Mouse (Mus musculus) thymus, postnatal 36 days (tissue): ENCODE measurements around the gene Sdhd.

Experiments used
- DNase-seq, 2 experiments: peaks; one replicate each; pipeline ENCODE4 v3.0.0; 2022; ENCODE audit warnings: mixed read lengths in 2 of 2

Sdhd gene

DNA sequence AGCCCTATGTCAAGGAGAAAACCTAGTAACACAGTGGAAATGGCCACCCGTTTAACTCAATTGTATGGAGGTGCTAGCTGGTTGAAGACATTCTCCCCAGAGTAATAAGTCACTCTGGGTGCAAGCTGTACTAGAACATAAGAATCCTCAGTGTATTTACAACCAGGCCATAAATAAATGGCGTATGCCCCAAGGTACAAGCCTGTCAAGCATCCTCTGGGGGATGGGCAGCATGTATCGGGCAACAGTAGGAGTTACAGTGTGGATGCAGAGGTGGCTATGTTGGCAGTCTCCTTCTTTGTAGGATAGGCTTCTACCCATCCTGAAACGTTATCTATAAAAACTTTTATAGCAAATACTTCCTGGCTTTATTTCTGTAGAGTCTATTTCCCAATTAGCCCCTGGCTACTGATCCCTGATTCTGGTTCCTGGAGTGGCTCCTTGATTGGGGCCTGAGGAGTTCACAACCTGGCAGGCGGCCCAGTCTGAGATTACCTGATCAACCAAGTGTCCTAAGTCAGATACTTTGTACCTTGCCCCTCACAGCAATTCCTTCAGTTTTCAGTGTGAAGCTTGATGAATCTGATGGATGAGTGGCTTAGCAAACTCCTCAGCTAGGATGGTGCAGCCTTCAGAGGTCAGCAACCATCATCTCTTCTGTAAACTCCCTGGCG is 18.3 kb downstream of the Sdhd start:
- DNase-seq = no peak

GRCm38 (mm10) chr9:50580370-50580769 is 23.2 kb downstream of the Sdhd start:
- DNase-seq = no peak

DNA sequence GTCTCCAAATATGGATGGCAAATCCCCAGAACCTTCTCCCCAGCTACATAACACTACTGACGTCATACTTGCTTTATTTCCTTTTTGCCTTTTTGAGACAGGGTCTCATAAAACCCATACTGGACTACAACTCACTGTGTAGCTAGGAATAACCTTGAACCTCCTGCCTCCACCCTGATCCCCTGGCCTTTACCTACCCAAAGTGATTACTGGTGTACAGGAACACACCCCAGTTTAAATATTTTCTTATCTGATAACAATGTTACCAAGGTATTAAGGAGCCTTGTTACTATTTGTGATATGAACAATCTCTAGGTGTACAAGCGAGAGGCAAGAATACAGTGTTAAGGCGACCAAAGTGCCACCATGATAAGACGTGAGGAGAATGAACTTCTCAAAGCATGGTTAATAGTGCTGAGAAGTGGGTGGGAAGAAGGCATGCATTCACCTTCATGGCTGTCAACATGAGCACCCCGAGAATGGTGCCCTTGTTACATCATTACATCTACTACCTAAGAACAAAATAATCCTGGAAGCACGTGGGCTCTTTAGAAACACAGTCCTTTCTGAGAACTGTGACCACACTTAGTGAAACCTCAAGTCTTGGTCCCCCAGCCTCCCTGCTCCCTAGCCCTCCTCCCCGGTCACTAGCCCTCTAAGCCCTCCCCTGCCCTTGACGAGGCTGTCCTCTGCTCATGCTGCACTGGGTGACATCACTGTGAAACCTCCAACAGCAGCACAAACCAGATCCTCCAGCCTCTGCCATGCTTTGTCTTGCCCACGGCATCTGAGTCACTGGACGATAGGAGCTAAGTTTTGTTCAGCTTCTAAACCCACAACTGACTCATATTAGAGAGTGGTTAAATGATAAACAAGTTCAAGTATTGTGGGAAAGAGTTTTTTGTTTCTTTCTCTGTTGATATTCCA is 33.8 kb downstream of the Sdhd start:
- no peak for DNase-seq

DNA sequence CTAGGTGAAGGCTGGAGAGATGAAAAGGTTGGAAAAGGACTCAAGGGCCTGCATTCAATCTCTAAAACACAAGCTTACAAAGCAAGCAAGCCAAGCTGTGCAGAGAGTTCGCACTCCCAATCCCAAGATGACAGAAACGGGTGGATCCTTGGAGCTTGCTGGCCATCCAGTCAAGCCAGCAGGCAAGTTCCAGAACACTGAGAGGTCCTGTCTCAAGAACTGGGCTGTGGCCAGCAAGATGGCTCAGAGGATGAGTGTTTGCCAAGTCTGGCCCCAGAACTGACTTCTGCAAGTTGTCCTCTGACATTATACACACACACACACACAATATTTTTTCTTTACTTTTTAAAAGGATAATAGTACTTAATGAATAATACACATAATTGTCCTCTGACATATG is 35.7 kb downstream of the Sdhd start:
- DNase-seq = no peak

- DNase-seq = no peak
These were observed 36.2 kb downstream of the Sdhd start for GRCm38 (mm10) chr9:50567372-50567771.

DNA sequence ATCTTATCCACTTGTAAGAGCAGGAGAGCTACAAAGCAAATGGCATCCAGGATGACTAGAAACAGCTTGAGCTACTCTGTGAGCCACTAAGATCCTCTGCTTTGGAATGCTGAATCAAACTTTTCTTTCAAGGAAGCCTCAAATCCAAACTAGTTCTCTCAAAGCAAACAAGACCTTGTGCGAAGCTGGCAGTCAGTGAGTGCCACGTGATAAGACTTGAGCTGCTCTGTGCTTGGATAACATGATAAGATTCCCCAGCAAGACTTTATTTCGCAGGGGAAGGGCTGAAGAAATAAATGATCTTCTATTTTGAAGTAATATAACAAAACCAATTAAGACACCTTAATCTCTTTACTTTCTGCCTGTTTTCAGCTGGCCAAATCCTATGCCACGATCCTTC is 37.7 kb downstream of the Sdhd start:
- no peak for DNase-seq

DNA sequence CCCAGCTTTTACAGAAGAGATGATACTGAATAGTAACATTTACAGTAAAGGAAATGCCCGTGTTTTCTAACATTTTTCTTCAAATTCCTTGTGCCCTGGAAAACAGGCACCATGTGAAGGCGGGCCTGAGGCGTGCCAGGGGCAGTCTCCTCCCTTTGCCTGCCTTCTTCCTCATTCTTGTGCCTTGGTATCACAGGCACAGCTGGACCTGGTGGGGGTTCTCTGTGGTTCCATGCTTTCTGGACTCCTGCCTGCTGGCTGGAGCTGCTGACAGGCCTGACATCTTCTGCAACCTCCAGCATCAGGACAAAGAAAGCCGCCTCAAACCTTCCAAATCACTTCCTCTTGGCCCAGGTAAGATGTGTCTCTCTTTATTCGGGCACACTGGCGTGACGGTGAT is 38.4 kb downstream of the Sdhd start:
- DNase-seq = no peak

DNA sequence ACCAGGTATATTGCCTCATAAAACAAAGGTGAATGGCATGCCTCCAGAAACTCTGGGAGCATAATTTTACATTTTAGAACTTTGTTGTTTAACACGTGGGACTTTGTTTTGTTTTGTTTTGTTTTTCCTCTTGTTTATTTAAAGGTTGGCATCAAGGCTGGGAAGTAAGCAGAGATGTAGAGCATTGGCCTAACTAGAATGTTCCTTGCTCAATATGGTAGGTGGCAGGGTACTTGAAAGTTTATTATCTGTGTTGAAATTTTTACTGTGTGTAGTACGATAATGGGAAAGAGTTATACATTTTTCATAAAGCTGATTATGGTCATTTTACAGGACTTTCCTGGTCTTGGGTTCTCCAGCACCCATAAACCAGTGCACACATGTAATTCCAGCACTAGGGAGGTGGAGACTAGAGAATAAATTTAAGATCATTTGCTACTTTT is 41.7 kb downstream of the Sdhd start:
- no peak for DNase-seq

DNA sequence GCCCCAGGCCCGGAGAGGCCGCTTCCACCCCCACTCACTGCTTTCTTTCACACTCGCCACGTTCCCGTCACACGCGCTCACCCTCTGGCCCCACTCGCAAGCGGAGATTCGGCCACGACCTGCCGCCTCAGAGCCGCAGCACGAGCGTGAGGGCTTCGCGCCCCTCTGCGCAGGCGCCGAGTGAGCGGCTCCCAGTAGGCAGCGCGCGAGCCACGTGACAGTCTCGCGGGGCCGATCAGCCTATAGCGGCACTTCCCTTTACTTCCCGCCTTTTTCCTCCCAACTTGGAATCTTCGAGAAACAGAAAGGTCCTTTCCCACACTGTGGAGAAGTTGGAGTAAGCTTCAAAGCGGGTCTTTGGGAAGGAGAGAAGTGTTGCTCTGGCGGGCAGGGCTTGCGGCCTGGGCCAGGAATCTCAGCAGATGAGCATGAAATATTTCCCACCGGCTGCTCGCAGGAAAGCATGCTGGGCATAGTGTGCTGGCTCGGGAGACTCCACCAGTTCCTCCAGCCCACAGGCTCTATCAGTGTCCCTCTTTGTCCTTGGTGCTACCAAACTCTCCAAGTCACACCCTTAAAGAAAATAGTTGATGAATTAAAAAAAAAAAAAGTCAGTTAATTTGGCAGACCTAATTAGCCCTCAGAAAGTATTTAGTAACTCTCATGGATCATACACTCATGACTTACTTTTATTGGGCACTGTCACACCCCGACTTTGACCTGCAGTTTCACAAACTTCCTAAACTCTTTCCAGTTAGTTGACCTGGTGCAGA is 42.3 kb downstream of the Sdhd start, which contains the start of gene Tex12:
Tex12 (minus strand) TSS at position 181 of the 773 bp plus-strand sequence.
- no peak for DNase-seq

DNA sequence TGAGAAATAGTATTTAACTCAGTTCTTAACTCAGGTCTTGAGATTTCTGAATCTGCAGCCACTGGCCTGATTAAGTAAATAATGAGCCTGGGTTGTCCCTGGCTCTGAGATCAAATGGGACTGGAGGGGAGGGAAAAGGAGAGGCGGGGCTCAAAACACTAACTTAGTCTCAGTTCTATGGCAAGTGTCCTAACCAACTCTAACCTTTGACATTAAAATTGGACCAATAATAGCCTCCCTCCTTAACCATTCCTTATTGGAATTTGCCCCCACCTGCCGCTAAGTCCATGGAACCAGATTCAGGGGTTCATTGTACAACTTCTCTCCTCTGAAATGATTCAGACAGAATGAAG is 48.5 kb downstream of the Sdhd start, which contains the start of gene Bco2:
Bco2 (minus strand) TSS at position 88 of the 353 bp plus-strand sequence.
- no peak for DNase-seq

GRCm38 (mm10) chr9:50554241-50555093 is 49.1 kb downstream of the Sdhd start, which contains the start of gene Il18:
Il18 (plus strand) TSS chr9:50554827.
- DNase-seq = peak; percentile 26 to 43

DNA sequence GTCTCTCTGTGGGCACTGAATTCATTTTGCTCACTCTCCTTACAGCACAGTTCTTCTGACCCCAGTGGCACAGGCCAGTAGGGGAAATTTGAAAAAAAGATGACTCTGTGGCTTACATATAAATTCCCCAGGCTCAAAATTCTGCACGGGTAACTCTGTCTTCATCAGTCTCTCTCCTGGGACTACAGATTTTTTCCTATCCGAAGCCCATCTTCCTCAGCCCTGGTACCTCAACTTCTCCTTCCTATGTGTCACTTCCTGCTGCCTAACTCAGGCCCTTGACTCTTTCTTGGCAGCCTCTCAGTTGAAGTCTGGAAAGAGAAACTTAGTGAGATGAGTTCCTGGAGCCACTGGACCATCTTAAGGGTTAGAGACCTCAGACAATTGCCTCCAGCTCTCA is 50.1 kb downstream of the Sdhd start:
- no peak for DNase-seq

DNA sequence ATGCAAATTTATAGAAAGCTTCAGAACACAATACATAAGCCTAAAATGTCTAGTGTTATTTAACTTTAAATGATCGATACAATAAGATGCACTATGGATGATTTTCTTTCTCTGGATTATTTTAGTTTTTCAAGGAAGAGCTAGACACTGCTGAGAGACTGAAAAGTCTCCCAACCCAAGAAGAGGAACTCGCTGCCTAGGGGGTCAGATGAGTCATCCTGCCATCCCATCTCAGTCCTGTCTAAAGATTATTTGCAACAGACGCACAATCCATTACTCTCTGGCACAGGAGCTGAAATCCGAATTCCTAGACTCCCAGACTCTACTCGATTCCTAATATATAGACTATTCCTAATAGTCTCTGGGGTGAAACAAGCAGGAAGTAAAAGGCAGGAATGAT is 51.4 kb downstream of the Sdhd start:
- DNase-seq = no peak

- no peak for DNase-seq
These were observed 54.7 kb downstream of the Sdhd start for GRCm38 (mm10) chr9:50548936-50549335.

GRCm38 (mm10) chr9:50547859-50548478 is 55.6 kb downstream of the Sdhd start:
- DNase-seq = peak; percentile 33 to 48
